Mouse (Mus musculus) forebrain, embryonic 11.5 days (tissue): Measurements from ENCODE around the gene Hck. TPM values are rescaled to one million over a fixed set of nuclear protein-coding genes. Genes with fewer than 3 reads are reported as not detected.

Source experiments
- ATAC-seq: fragments of 200-750 bp; cut with Nextera tagmentation; replicated peaks from 2 replicates; pipeline ENCODE4 v1.8.0; 2017; ENCODE audit warnings: moderate TSS enrichment; ENCODE audit not compliant: low FRiP score
- DNase-seq: peaks from one replicate; pipeline ENCODE4 v3.0.0-alpha.2; 2017; ENCODE audit warnings: low spot score
- H3K27ac ChIP-seq: fragments of 300-500 bp; sonication (generic); 2 replicates; pipeline ENCODE4 v1.5.1; 2014; ENCODE audit warnings: low read depth, low read length
- H3K27me3 ChIP-seq: fragments of 300-500 bp; sonication (generic); 2 replicates; pipeline ENCODE4 v1.6.1; 2014; ENCODE audit warnings: mild to moderate bottlenecking, low read length, mixed read lengths; ENCODE audit not compliant: control insufficient read depth, insufficient read depth
- H3K36me3 ChIP-seq: fragments of 300-500 bp; sonication (generic); 2 replicates; pipeline ENCODE4 v1.6.1; 2014; ENCODE audit warnings: mild to moderate bottlenecking, low read length, moderate library complexity, mixed read lengths; ENCODE audit not compliant: control insufficient read depth, insufficient read depth
- H3K4me1 ChIP-seq: fragments of 300-500 bp; sonication (generic); replicated peaks from 2 replicates; pipeline ENCODE4 v1.6.1; 2014; ENCODE audit warnings: low read length, mixed read lengths; ENCODE audit not compliant: control insufficient read depth, insufficient read depth
- H3K4me2 ChIP-seq: fragments of 300-500 bp; sonication (generic); 2 replicates; pipeline ENCODE4 v1.6.1; 2014; ENCODE audit warnings: low read depth, mild to moderate bottlenecking, low read length, moderate library complexity, mixed read lengths; ENCODE audit not compliant: severe bottlenecking
- H3K4me3 ChIP-seq: fragments of 300-500 bp; sonication (generic); 2 replicates; pipeline ENCODE4 v1.5.1; 2014; ENCODE audit warnings: low read depth, low read length
- H3K9ac ChIP-seq: fragments of 300-500 bp; sonication (generic); 2 replicates; pipeline ENCODE4 v1.6.1; 2014; ENCODE audit warnings: low read length
- H3K9me3 ChIP-seq: fragments of 300-500 bp; sonication (generic); 2 replicates; pipeline ENCODE4 v1.6.1; 2016; ENCODE audit warnings: low read length, mixed read lengths; ENCODE audit not compliant: control insufficient read depth
- WGBS: fragments of 180-500 bp; shearing (Covaris S2); extraction: QIAGEN DNeasy Blood & Tissue Kit; methylation state at CpG from one replicate; pipeline ENCODE4 v1.1.7; 2014; 5-methylcytosine and 5-hydroxymethylcytosine counted together
- polyA plus RNA-seq: library from polyadenylated mRNA; unstranded; fragments of >200 nt; fragmentation: Nextera tagmentation; extraction: Ambion mirVana; gene quantifications from 2 replicates; pipeline ENCODE4 v1.2.1, GENCODE M21; 2014

Gene Hck
- polyA plus RNA-seq, 1 experiment from 2014 or later, result 1.8 TPM

DNA sequence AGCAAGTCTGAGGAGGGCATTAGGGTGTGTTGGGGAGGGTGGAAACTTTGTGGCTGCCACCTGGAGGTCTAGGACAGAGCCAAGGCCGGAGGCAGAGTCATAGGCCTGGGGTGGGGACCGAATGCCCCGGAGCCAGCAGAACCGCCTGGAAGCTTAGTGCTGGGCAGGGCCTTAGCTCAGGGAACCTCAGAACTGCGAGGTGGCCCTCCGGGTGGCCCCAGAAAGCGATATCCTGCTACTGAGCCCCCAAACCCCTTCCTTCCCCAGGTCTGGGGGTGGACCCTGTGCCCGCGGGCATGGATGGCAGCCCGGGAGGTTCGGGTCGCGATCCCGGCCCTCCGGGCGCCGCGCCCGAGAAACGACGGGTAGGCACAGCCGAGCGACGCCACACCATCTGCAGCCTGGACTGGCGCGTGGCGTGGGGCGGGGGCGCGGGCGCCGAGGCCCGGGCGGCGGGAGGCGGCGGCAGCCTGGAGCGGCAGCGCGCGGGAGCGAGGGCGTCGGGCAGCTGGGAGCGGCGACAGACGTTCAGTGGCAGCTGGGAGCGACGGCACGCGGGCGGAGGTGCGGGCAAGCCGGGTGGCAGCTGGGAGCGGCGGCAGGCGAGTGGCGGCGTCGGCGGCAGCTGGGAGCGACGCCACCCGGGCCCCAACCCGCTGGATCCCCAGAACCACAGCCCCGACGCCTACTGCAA lies 36.6 kb upstream of the Hck start:
- H3K27ac ChIP-seq, result no peak overlapping the region
- H3K4me2 ChIP-seq, result peak overlapping the region; percentile 50
- no peaks in the 10 kb centered on the region for H3K9me3 ChIP-seq
- peaks cover 35% of the 10 kb centered on the region for H3K27me3 ChIP-seq
- peak overlapping the region; percentile 41 for H3K9ac ChIP-seq
- WGBS, result 4% methylated on average over 57 of the region's 67 CpGs
- ATAC-seq (no peak), DNase-seq (peak; percentile 68)
- H3K4me1 ChIP-seq, result peaks cover 4% of the 10 kb centered on the region; the same call in 1 of the 2 replicates
- H3K4me3 ChIP-seq, result peak overlapping the region; percentile 26
- H3K36me3 ChIP-seq, result no peaks in the 10 kb centered on the region

- no peak overlapping the region for H3K4me3 ChIP-seq
- ATAC-seq (no peak), DNase-seq (no peak)
- no peak overlapping the region for H3K27ac ChIP-seq
- H3K9ac ChIP-seq, result no peak overlapping the region
- 92% methylated on average over 10 of the region's 10 CpGs for WGBS
- H3K4me1 ChIP-seq, result peaks cover 4% of the 10 kb centered on the region; the same call in 1 of the 2 replicates
- H3K36me3 ChIP-seq, result no peaks in the 10 kb centered on the region
- no peaks in the 10 kb centered on the region for H3K9me3 ChIP-seq
- H3K4me2 ChIP-seq, result no peak overlapping the region
- H3K27me3 ChIP-seq, result peaks cover 32% of the 10 kb centered on the region
Measured at GRCm38 (mm10) chr2:153074651-153075050, 33.6 kb upstream of the Hck start.

GRCm38 (mm10) chr2:153075961-153076360 lies 32.3 kb upstream of the Hck start:
- Histone ChIP-seq H3K4me2 (no peak overlapping the region), H3K4me3 (no peak overlapping the region), H3K9me3 (no peaks in the 10 kb centered on the region), H3K4me1 (peaks cover 4% of the 10 kb centered on the region; the same call in 1 of the 2 replicates), H3K36me3 (no peaks in the 10 kb centered on the region), H3K9ac (no peak overlapping the region), H3K27me3 (peaks cover 21% of the 10 kb centered on the region), H3K27ac (no peak overlapping the region)
- ATAC-seq (no peak), DNase-seq (no peak)
- WGBS, result 59% methylated on average over 2 of the region's 2 CpGs

- Histone ChIP-seq H3K4me1 (no peaks in the 10 kb centered on the region), H3K9me3 (no peaks in the 10 kb centered on the region), H3K4me2 (no peak overlapping the region), H3K27ac (no peak overlapping the region), H3K4me3 (no peak overlapping the region), H3K27me3 (no peaks in the 10 kb centered on the region), H3K9ac (no peak overlapping the region), H3K36me3 (no peaks in the 10 kb centered on the region)
- 34% methylated on average over 32 of the region's 32 CpGs for WGBS
- DNase-seq (peak; percentile 92), ATAC-seq (no peak)
Measured at GRCm38 (mm10) chr2:153080841-153081523, 27.3 kb upstream of the Hck start.

- 78% methylated on average over 6 of the region's 6 CpGs for WGBS
- ATAC-seq, result no peak
Measured at GRCm38 (mm10) chr2:153081866-153082265, 26.4 kb upstream of the Hck start.

DNA sequence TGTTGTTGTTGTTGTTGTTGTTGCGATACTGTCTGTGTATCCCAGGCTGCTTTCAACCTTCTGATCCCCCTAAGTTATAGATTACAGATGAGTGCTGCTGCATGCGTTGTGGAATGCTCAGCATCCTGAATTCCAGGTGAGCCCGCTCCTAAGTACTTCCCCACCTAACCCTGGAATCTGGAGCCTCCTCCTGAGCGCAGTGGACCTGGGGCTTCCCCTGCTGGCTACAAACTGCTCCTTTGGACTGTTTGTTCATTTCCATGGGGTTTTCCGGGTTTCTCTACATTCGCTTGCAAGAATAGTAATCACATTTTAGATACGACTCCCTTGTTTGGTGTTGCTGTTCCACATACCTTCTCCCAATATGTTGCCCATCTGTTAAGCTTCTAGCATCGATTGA lies 25.0 kb upstream of the Hck start:
- no peak overlapping the region for H3K9ac ChIP-seq
- H3K4me2 ChIP-seq, result no peak overlapping the region
- no peaks in the 10 kb centered on the region for H3K36me3 ChIP-seq
- H3K4me3 ChIP-seq, result no peak overlapping the region
- H3K27me3 ChIP-seq, result no peaks in the 10 kb centered on the region
- no peaks in the 10 kb centered on the region for H3K9me3 ChIP-seq
- no peak overlapping the region for H3K27ac ChIP-seq
- WGBS, result 88% methylated on average over 8 of the region's 8 CpGs
- no peak for DNase-seq
- no peaks in the 10 kb centered on the region for H3K4me1 ChIP-seq
- ATAC-seq, result no peak

More at GRCm38 (mm10) chr2:153081866-153082265, 26.4 kb upstream of the Hck start:
- no peaks in the 10 kb centered on the region for H3K4me1 ChIP-seq
- H3K4me3 ChIP-seq, result no peak overlapping the region
- H3K36me3 ChIP-seq, result no peaks in the 10 kb centered on the region
- no peak overlapping the region for H3K4me2 ChIP-seq
- no peak for DNase-seq
- H3K9me3 ChIP-seq, result no peaks in the 10 kb centered on the region
- H3K27ac ChIP-seq, result no peak overlapping the region
- H3K27me3 ChIP-seq, result no peaks in the 10 kb centered on the region
- H3K9ac ChIP-seq, result no peak overlapping the region

- H3K4me3 ChIP-seq, result no peak overlapping the region
- H3K27me3 ChIP-seq, result no peaks in the 10 kb centered on the region
- DNase-seq (no peak), ATAC-seq (no peak)
- no peak overlapping the region for H3K9ac ChIP-seq
- WGBS, result 89% methylated on average over 4 of the region's 4 CpGs
- no peak overlapping the region for H3K4me2 ChIP-seq
- H3K4me1 ChIP-seq, result no peaks in the 10 kb centered on the region
- H3K27ac ChIP-seq, result no peak overlapping the region
- no peaks in the 10 kb centered on the region for H3K9me3 ChIP-seq
- H3K36me3 ChIP-seq, result no peaks in the 10 kb centered on the region
Measured at GRCm38 (mm10) chr2:153083824-153084223, 24.4 kb upstream of the Hck start.

GRCm38 (mm10) chr2:153084261-153084976 lies 23.8 kb upstream of the Hck start:
- no peak overlapping the region for H3K4me3 ChIP-seq
- no peaks in the 10 kb centered on the region for H3K36me3 ChIP-seq
- no peaks in the 10 kb centered on the region for H3K4me1 ChIP-seq
- H3K9ac ChIP-seq, result no peak overlapping the region
- DNase-seq (no peak), ATAC-seq (no peak)
- no peaks in the 10 kb centered on the region for H3K9me3 ChIP-seq
- H3K27me3 ChIP-seq, result no peaks in the 10 kb centered on the region
- H3K27ac ChIP-seq, result no peak overlapping the region
- H3K4me2 ChIP-seq, result no peak overlapping the region
- 68% methylated on average over 7 of the region's 7 CpGs for WGBS
